Mouse (Mus musculus): ENCODE measurements around the gene Atrnl1. TPM values are rescaled to one million over a fixed set of nuclear protein-coding genes. Genes with fewer than 3 reads are reported as not detected.

The Atrnl1 gene
- polyA plus RNA-seq (2017; shearing (Covaris generic)): 2.1 TPM

DNA sequence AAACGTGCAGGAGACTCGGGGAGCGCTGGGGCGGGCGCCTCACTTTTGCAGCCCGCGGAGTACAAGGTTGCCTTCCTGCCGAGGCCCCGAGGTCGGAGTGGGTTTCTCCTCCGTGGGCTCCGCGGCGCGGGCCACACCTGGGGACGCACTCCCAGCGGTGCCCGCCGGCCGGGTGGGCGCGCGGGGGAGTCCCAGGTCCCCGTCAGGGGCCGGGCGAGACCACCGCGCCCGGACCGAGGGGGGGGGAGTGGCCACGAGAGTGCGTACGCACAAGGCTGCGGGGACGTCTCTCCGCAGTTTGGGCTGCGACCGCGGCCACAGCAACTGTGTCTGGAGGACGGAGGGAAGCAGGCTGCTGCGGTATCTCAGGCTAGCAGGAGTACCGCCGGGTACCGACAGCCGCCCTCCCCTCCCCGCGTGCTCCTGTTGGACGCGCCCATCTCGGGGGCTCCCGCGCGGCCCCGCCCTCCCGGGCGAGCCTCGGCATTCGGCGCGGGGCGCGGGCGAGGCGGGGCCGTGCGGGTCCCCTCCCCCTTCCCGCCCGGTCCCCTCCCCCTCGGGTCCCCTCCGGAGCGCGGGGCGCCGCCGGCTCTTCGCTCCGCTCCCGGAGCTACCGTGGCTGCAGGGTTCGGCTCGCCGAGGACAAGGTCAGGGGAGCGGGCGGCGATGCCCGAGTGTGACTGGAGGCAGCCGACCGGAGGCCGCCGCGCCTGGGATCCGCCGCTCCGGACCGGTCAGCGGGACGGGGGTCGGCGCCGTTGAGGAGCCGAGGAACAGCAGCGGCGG, at the start of gene Atrnl1:
Gene Atrnl1 (plus strand): TSS at position 559 of the 786 bp plus-strand sequence.

Other genes starting within 250 kb of the Atrnl1 start
- 8.9 TPM for gene Trub1, start 158.1 kb upstream of the Atrnl1 start, polyA plus RNA-seq (2017; shearing (Covaris generic))

All from effector memory CD4-positive, alpha-beta T cell, adult 7 months (primary cell).